27 mouse cellular contexts compared by ENCODE assay signal in genomic region chr17:12076816-12077215, GRCm38 (mm10). TPM values are rescaled to one million over a fixed set of nuclear protein-coding genes. Genes with fewer than 3 reads are reported as not detected.
DNase-seq lines count a peak whose midpoint lies in the region; ATAC-seq lines count a peak whose summit lies in the region.
"Had no signal": no experiment of that assay in that cellular context is flagged by ENCODE, and none has a peak within 500 bp of the region (broad histone marks: within the 10 kb centered on the region; RNA-seq: fewer than 3 reads in every experiment).

No protein-coding gene starts in this region.

- H3K27ac ChIP-seq in heart, embryonic 10.5 days, result no peak overlapping the region
- no peak overlapping the region for H3K27ac ChIP-seq in heart, embryonic 12.5 days (ENCODE audit: poor library complexity, severe bottlenecking)
- H3K27ac ChIP-seq: embryonic facial prominence, embryonic 12.5 days; embryonic facial prominence, embryonic 15.5 days; gastrocnemius, adult 2 months; heart, embryonic 13.5 days; hindbrain, embryonic 14.5 days had no signal

- H3K4me2 ChIP-seq in heart, embryonic 12.5 days, result no peak overlapping the region
- H3K4me2 ChIP-seq: embryonic facial prominence, embryonic 12.5 days; embryonic facial prominence, embryonic 15.5 days; heart, embryonic 13.5 days; hindbrain, embryonic 14.5 days had no signal

- WGBS in heart, embryonic 10.5 days, result 64% methylated on average over 2 of the region's 2 CpGs
- WGBS in heart, embryonic 12.5 days, result 59% methylated on average over 2 of the region's 2 CpGs

- H3K4me3 ChIP-seq in heart, embryonic 10.5 days, result no peak overlapping the region
- H3K4me3 ChIP-seq in heart, embryonic 12.5 days, result no peak overlapping the region
- H3K4me3 ChIP-seq: embryonic facial prominence, embryonic 12.5 days; embryonic facial prominence, embryonic 15.5 days; gastrocnemius, adult 2 months; heart, embryonic 13.5 days had no signal

- H3K9me3 ChIP-seq in heart, embryonic 10.5 days, result no peaks in the 10 kb centered on the region
- H3K9me3 ChIP-seq in heart, embryonic 12.5 days (replicated peaks), result peaks cover 3% of the 10 kb centered on the region; the same call in 1 of the 2 replicates
- H3K9me3 ChIP-seq: embryonic facial prominence, embryonic 12.5 days; embryonic facial prominence, embryonic 15.5 days had no signal

- ATAC-seq in heart, embryonic 12.5 days (ENCODE audit: insufficient number of reproducible peaks, low FRiP score), result no peak
- ATAC-seq: forebrain, embryonic 14.5 days; forebrain, postnatal 0 days; intestine, postnatal 0 days had no signal

- H3K36me3 ChIP-seq in heart, embryonic 10.5 days, result no peaks in the 10 kb centered on the region
- H3K36me3 ChIP-seq in heart, embryonic 12.5 days, result no peaks in the 10 kb centered on the region
- H3K36me3 ChIP-seq: embryonic facial prominence, embryonic 12.5 days; embryonic facial prominence, embryonic 15.5 days; heart, embryonic 13.5 days had no signal

- no peaks in the 10 kb centered on the region for H3K4me1 ChIP-seq in heart, embryonic 10.5 days
- peaks cover 6% of the 10 kb centered on the region for H3K4me1 ChIP-seq in heart, embryonic 12.5 days (replicated peaks)
- H3K4me1 ChIP-seq: embryonic facial prominence, embryonic 15.5 days; heart, embryonic 13.5 days had no signal

- H3K27me3 ChIP-seq in heart, embryonic 10.5 days (ENCODE audit: insufficient read depth, poor library complexity, severe bottlenecking), result no peaks in the 10 kb centered on the region
- H3K27me3 ChIP-seq in heart, embryonic 12.5 days (replicated peaks), result no peaks in the 10 kb centered on the region
- H3K27me3 ChIP-seq: CH12.LX; embryonic facial prominence, embryonic 12.5 days; embryonic facial prominence, embryonic 15.5 days; heart, embryonic 13.5 days had no signal

- DNase-seq in heart, embryonic 10.5 days (ENCODE audit: low spot score), result peak; percentile 38
- peak; percentile 36 for DNase-seq in retina, embryonic 14.5 days (ENCODE audit: low spot score)
- no peak for DNase-seq in retina, postnatal 1 day
- DNase-seq in ZHBTc4 (ENCODE audit: low read depth, low spot score), result peak; percentile 72
- peak; percentile 21 for DNase-seq in mesoderm, embryonic 11.5 days (ENCODE audit: low read depth, low spot score)
- no peak for DNase-seq in spleen, postnatal 10 days (ENCODE audit: low spot score in 2 of 2)
- DNase-seq in cerebellum, adult 11 months, result no peak
- DNase-seq: adrenal gland, adult 2 months; adrenal gland, postnatal 25 days; B cell, adult 2 months; cerebellum, adult 18-20 months; cerebellum, adult 9-10 months; cerebellum, postnatal 14 days; forebrain, postnatal 0 days; gastrocnemius, adult 2 months; gastrocnemius, postnatal 14 days; heart, postnatal 14 days; heart, postnatal 4 days; kidney, adult 2 months had no signal

- H3K9ac ChIP-seq in heart, embryonic 12.5 days, result no peak overlapping the region
- H3K9ac ChIP-seq: embryonic facial prominence, embryonic 12.5 days; embryonic facial prominence, embryonic 15.5 days; forebrain, postnatal 0 days; heart, embryonic 13.5 days; hindbrain, embryonic 14.5 days had no signal

RNA-seq across cellular contexts. Expression of gene Agpat4, which starts 41.7 kb away (rescaled TPM):
- polyA plus RNA-seq in heart, embryonic 10.5 days (2016; fragmentation: Nextera tagmentation; extraction: Ambion mirVana), result 26.6 and 32.5 TPM in 2 replicates
- polyA plus RNA-seq in heart, embryonic 12.5 days (2016; fragmentation: Nextera tagmentation; extraction: Ambion mirVana), result 20.3 and 21.1 TPM in 2 replicates

Comparison
In these comparisons a context has a peak if more than half of its experiments do, and no peak if none do; other contexts are left out.
1. DNase-seq: peak in heart, embryonic 10.5 days (single experiment), retina, embryonic 14.5 days (single experiment), ZHBTc4 (single experiment) and mesoderm, embryonic 11.5 days (single experiment); none in retina, postnatal 1 day (single experiment), spleen, postnatal 10 days (0 of 2) and cerebellum, adult 11 months (single experiment).